Mouse (Mus musculus) CD8-positive naive resting alpha-beta T cell, adult 2 months (primary cell): ENCODE results near the gene Mpzl1.
"Not testable (repeated sequence)": the region's sequence is repeated elsewhere in the genome, so short reads cannot be mapped to it uniquely, and the experiment has no call there.

ENCODE experiments used
- DNase-seq, 2 experiments: peaks; one replicate each; pipeline ENCODE4 v3.0.0; 2022; ENCODE audit warnings: low read depth in 2 of 2, low spot score in 2 of 2

Mpzl1 gene

GRCm38 (mm10) chr1:165634151-165634884, at the start of gene Mpzl1:
TSS of gene Mpzl1 (minus strand) at chr1:165634538.
- peak; percentile 91 to 94 for DNase-seq

GRCm38 (mm10) chr1:165682056-165682853, 47.9 kb upstream of the Mpzl1 start:
- no peak for DNase-seq

- DNase-seq = no peak
Observed at GRCm38 (mm10) chr1:165681045-165681794, 46.9 kb upstream of the Mpzl1 start.

GRCm38 (mm10) chr1:165680086-165680485, 45.7 kb upstream of the Mpzl1 start:
- DNase-seq = not testable (repeated sequence)

GRCm38 (mm10) chr1:165679618-165679997, 45.3 kb upstream of the Mpzl1 start:
- DNase-seq = no peak

- DNase-seq = peak in 1 of 2 experiments; percentile 29
Observed at GRCm38 (mm10) chr1:165678861-165679617, 44.7 kb upstream of the Mpzl1 start.

- DNase-seq = no peak
Observed at GRCm38 (mm10) chr1:165677558-165677957, 43.2 kb upstream of the Mpzl1 start.

- no peak for DNase-seq
Observed at GRCm38 (mm10) chr1:165676993-165677392, 42.7 kb upstream of the Mpzl1 start.

- DNase-seq = no peak
Observed at GRCm38 (mm10) chr1:165675167-165675566, 40.8 kb upstream of the Mpzl1 start.

- no peak for DNase-seq
Observed at GRCm38 (mm10) chr1:165672355-165672754, 38.0 kb upstream of the Mpzl1 start.

GRCm38 (mm10) chr1:165670056-165670455, 35.7 kb upstream of the Mpzl1 start:
- DNase-seq = no peak

GRCm38 (mm10) chr1:165668904-165669303, 34.6 kb upstream of the Mpzl1 start:
- DNase-seq = no peak

- no peak for DNase-seq
Observed at GRCm38 (mm10) chr1:165667380-165667779, 33.0 kb upstream of the Mpzl1 start.

- no peak for DNase-seq
Observed at GRCm38 (mm10) chr1:165666944-165667343, 32.6 kb upstream of the Mpzl1 start.

GRCm38 (mm10) chr1:165665758-165666157, 31.4 kb upstream of the Mpzl1 start:
- DNase-seq = no peak

- no peak for DNase-seq
Observed at GRCm38 (mm10) chr1:165663277-165663676, 28.9 kb upstream of the Mpzl1 start.

GRCm38 (mm10) chr1:165662426-165663192, 28.3 kb upstream of the Mpzl1 start:
- DNase-seq = no peak

- no peak for DNase-seq
Observed at GRCm38 (mm10) chr1:165661725-165662124, 27.4 kb upstream of the Mpzl1 start.

- DNase-seq = no peak
Observed at GRCm38 (mm10) chr1:165661191-165661590, 26.9 kb upstream of the Mpzl1 start.

GRCm38 (mm10) chr1:165660774-165661173, 26.4 kb upstream of the Mpzl1 start:
- DNase-seq = peak; percentile 45 to 71
